Mouse (Mus musculus) ES-E14 (cell line): ENCODE results near the gene Zbed4.

Experiments
- HCFC1 ChIP-seq: IDR thresholded peaks from 2 replicates; pipeline ENCODE4 v1.6.1; 2012; ENCODE audit warnings: low read length, inconsistent platforms, borderline replicate concordance; ENCODE audit not compliant: insufficient read depth
- MAFK ChIP-seq: IDR thresholded peaks from 2 replicates; pipeline ENCODE4 v1.6.1; 2014; ENCODE audit warnings: mild to moderate bottlenecking, low read depth, low read length, inconsistent platforms; ENCODE audit not compliant: insufficient read depth
- ZC3H11A ChIP-seq: IDR thresholded peaks from 2 replicates; pipeline ENCODE4 v1.6.1; 2012; ENCODE audit warnings: low read depth, mild to moderate bottlenecking, inconsistent platforms, low read length, borderline replicate concordance
- ZNF384 ChIP-seq: IDR thresholded peaks from 2 replicates; pipeline ENCODE4 v1.6.1; 2012; ENCODE audit warnings: low read depth, low read length, inconsistent platforms

DNA sequence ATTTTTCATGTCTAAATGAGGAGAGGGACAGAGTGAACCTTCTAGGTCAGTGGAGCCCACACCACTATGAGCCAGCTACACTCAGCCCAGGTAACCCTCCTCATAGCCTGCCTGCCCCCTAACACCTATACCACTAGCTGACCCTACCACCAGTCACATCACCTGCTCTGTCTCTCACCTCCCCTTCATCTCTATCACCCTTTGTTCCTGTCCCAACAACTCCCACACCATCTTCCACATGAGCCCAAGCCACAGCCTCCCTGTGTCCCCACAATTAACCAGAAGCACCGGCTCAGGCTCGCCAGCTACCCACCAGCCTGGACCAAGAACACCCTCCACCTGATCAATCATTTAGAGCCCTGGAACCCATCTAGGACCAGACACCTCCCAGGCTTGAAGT lies 58.9 kb downstream of the Zbed4 start:
- TF ChIP-seq ZC3H11A, result no peak
- no peak for TF ChIP-seq MAFK
- no peak for TF ChIP-seq HCFC1
- no peak for TF ChIP-seq ZNF384
